Mouse (Mus musculus) right cerebral cortex, postnatal 36 days (tissue): ENCODE measurements around the gene Wbp11.
"Not testable (repeated sequence)": the region's sequence is repeated elsewhere in the genome, so short reads cannot be mapped to it uniquely, and the experiment has no call there.

ENCODE experiments used
- DNase-seq, 2 experiments: peaks; one replicate each; pipeline ENCODE4 v3.0.0; 2022; ENCODE audit warnings: low spot score in 2 of 2, mixed read lengths in 1 of 2

Wbp11 gene

GRCm38 (mm10) chr6:136803093-136803738, 24.8 kb downstream of the Wbp11 start:
- no peak for DNase-seq

- no peak for DNase-seq
These were observed 26.8 kb downstream of the Wbp11 start for GRCm38 (mm10) chr6:136801274-136801673.

GRCm38 (mm10) chr6:136800710-136801109, 27.3 kb downstream of the Wbp11 start:
- no peak for DNase-seq

GRCm38 (mm10) chr6:136797874-136798693, 29.9 kb downstream of the Wbp11 start:
- DNase-seq: not testable (repeated sequence)

- no peak for DNase-seq
These were observed 32.2 kb downstream of the Wbp11 start for GRCm38 (mm10) chr6:136795850-136796249.

GRCm38 (mm10) chr6:136795110-136795509, 32.9 kb downstream of the Wbp11 start:
- no peak for DNase-seq

GRCm38 (mm10) chr6:136793831-136794525, 34.1 kb downstream of the Wbp11 start:
- DNase-seq: no peak

GRCm38 (mm10) chr6:136792884-136793758, 34.9 kb downstream of the Wbp11 start:
- DNase-seq: no peak

- DNase-seq: no peak
These were observed 38.6 kb downstream of the Wbp11 start for GRCm38 (mm10) chr6:136789391-136789971.

GRCm38 (mm10) chr6:136782761-136783160, 45.3 kb downstream of the Wbp11 start:
- peak; percentile 24 to 49 for DNase-seq

GRCm38 (mm10) chr6:136782146-136782545, 45.9 kb downstream of the Wbp11 start:
- no peak for DNase-seq

GRCm38 (mm10) chr6:136781377-136781986, 46.6 kb downstream of the Wbp11 start, which contains the start of gene Gucy2c:
Gene Gucy2c (minus strand): TSS chr6:136781765.
- no peak for DNase-seq

- DNase-seq: no peak
These were observed 51.6 kb downstream of the Wbp11 start for GRCm38 (mm10) chr6:136776392-136776791.

GRCm38 (mm10) chr6:136769859-136770258, 58.2 kb downstream of the Wbp11 start:
- no peak for DNase-seq

- no peak for DNase-seq
These were observed 58.9 kb downstream of the Wbp11 start for GRCm38 (mm10) chr6:136769143-136769542.

- no peak for DNase-seq
These were observed 64.1 kb downstream of the Wbp11 start for GRCm38 (mm10) chr6:136763912-136764311.
